Mouse (Mus musculus) liver, postnatal 0 days (tissue): Measurements from ENCODE around the gene BC024063.

ENCODE experiments used
- CTCF ChIP-seq: sonication (generic); IDR thresholded peaks from 2 replicates; pipeline ENCODE4 v1.5.1; 2016; ENCODE audit warnings: antibody characterized with exemption, low read depth
- EP300 ChIP-seq: IDR thresholded peaks from 2 replicates; pipeline ENCODE4 v1.6.1; 2016; ENCODE audit warnings: antibody characterized with exemption, low read depth, mild to moderate bottlenecking

- no peak for TF ChIP-seq CTCF
- TF ChIP-seq EP300: no peak
Observed at GRCm38 (mm10) chr10:82127850-82128401, 44.8 kb downstream of the BC024063 start, which contains the start of gene AU041133.
